Mouse (Mus musculus) heart, embryonic 15.5 days (tissue): ENCODE results near the gene Cers6. TPM values are rescaled to one million over a fixed set of nuclear protein-coding genes. Genes with fewer than 3 reads are reported as not detected.
A peak's percentile ranks its signal among the peaks of the same experiment; 100 is the strongest.

Experiments used
- ATAC-seq: fragments of 200-750 bp; cut with Nextera tagmentation; replicated peaks from 2 replicates; pipeline ENCODE4 v1.8.0; 2017; ENCODE audit warnings: low read depth, moderate TSS enrichment; ENCODE audit not compliant: insufficient number of reproducible peaks, insufficient read depth, low FRiP score
- H3K27ac ChIP-seq: fragments of 300-500 bp; sonication (generic); 2 replicates; pipeline ENCODE4 v1.5.1; 2015; ENCODE audit warnings: mild to moderate bottlenecking, inconsistent platforms
- H3K27me3 ChIP-seq: fragments of 300-500 bp; sonication (generic); 2 replicates; pipeline ENCODE4 v1.6.1; 2015; ENCODE audit warnings: inconsistent platforms
- H3K36me3 ChIP-seq: fragments of 300-500 bp; sonication (generic); 2 replicates; pipeline ENCODE4 v1.6.1; 2015; ENCODE audit warnings: mild to moderate bottlenecking, inconsistent platforms
- H3K4me1 ChIP-seq: fragments of 300-500 bp; sonication (generic); replicated peaks from 2 replicates; pipeline ENCODE4 v1.6.1; 2015; ENCODE audit warnings: inconsistent platforms
- H3K4me2 ChIP-seq: fragments of 300-500 bp; sonication (generic); 2 replicates; pipeline ENCODE4 v1.6.1; 2015; ENCODE audit warnings: inconsistent platforms, mild to moderate bottlenecking, moderate library complexity
- H3K4me3 ChIP-seq: fragments of 300-500 bp; sonication (generic); 2 replicates; pipeline ENCODE4 v1.5.1; 2015; ENCODE audit warnings: mild to moderate bottlenecking, inconsistent platforms
- H3K9ac ChIP-seq: fragments of 300-500 bp; sonication (generic); 2 replicates; pipeline ENCODE4 v1.6.1; 2015; ENCODE audit warnings: mild to moderate bottlenecking, inconsistent platforms
- H3K9me3 ChIP-seq: fragments of 300-500 bp; sonication (generic); replicated peaks from 2 replicates; pipeline ENCODE4 v1.6.1; 2016; ENCODE audit warnings: inconsistent platforms
- WGBS: fragments of 180-500 bp; shearing (Covaris S2); methylation state at CpG from one replicate; pipeline ENCODE4 v1.1.7; 2015; ENCODE audit warnings: mixed read lengths; 5-methylcytosine and 5-hydroxymethylcytosine counted together
- polyA plus RNA-seq: library from polyadenylated mRNA; unstranded; fragments of >200 nt; fragmentation: Nextera tagmentation; extraction: Ambion mirVana; gene quantifications from 2 replicates; pipeline ENCODE4 v1.2.1, GENCODE M21; 2015

Cers6 gene
- polyA plus RNA-seq, 1 experiment from 2014 or later: 19.2 TPM

- ATAC-seq: no peak
- no peak overlapping the region for H3K27ac ChIP-seq
- 60% methylated on average over 7 of the region's 7 CpGs for WGBS
These were observed 187.9 kb downstream of the Cers6 start for GRCm38 (mm10) chr2:69049179-69049578.

DNA sequence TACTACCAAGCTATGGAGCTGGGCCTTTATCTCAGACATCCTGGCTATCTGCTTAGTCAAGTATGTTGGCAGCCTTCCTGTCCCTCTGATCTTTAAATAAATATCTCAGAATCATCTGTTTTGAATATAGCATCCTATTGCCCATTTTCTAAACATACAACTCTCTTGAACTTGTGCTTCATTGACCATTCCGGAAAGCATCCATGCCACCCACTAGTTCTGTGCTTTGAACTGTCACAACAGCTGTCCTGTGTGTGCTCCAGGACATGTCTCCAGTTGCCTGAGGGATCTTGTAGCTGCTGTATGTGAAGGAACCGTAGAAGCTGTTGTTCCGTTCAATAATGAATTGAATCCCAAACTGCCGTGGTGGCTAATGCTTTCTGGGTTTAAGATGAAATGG, 188.9 kb downstream of the Cers6 start:
- Histone ChIP-seq H3K27me3 (no peaks in the 10 kb centered on the region), H3K9ac (no peak overlapping the region), H3K4me1 (peaks cover 24% of the 10 kb centered on the region), H3K4me2 (no peak overlapping the region), H3K36me3 (no peaks in the 10 kb centered on the region), H3K27ac (no peak overlapping the region), H3K4me3 (no peak overlapping the region), H3K9me3 (no peaks in the 10 kb centered on the region)
- ATAC-seq: no peak
- 87% methylated on average over 4 of the region's 4 CpGs for WGBS

More at GRCm38 (mm10) chr2:69049179-69049578, 187.9 kb downstream of the Cers6 start:
- H3K9ac ChIP-seq: no peak overlapping the region
- H3K4me3 ChIP-seq: no peak overlapping the region
- H3K4me2 ChIP-seq: no peak overlapping the region
- H3K9me3 ChIP-seq: no peaks in the 10 kb centered on the region
- peaks cover 18% of the 10 kb centered on the region for H3K4me1 ChIP-seq
- no peaks in the 10 kb centered on the region for H3K36me3 ChIP-seq
- no peaks in the 10 kb centered on the region for H3K27me3 ChIP-seq

GRCm38 (mm10) chr2:69051596-69051995, 190.4 kb downstream of the Cers6 start:
- Histone ChIP-seq H3K9me3 (no peaks in the 10 kb centered on the region), H3K4me3 (no peak overlapping the region), H3K36me3 (no peaks in the 10 kb centered on the region), H3K9ac (no peak overlapping the region), H3K27me3 (no peaks in the 10 kb centered on the region), H3K4me1 (peaks cover 25% of the 10 kb centered on the region), H3K27ac (no peak overlapping the region), H3K4me2 (no peak overlapping the region)
- ATAC-seq: no peak
- 46% methylated on average over 1 of the region's 1 CpGs for WGBS

- no peak for ATAC-seq
- H3K27me3 ChIP-seq: no peaks in the 10 kb centered on the region
- no peak overlapping the region for H3K4me3 ChIP-seq
- H3K4me1 ChIP-seq: peaks cover 25% of the 10 kb centered on the region
- H3K9ac ChIP-seq: no peak overlapping the region
- no peaks in the 10 kb centered on the region for H3K36me3 ChIP-seq
- no peak overlapping the region for H3K27ac ChIP-seq
- no peak overlapping the region for H3K4me2 ChIP-seq
- no peaks in the 10 kb centered on the region for H3K9me3 ChIP-seq
- WGBS: 75% methylated on average over 4 of the region's 4 CpGs
These were observed 192.1 kb downstream of the Cers6 start for GRCm38 (mm10) chr2:69053210-69053858.

GRCm38 (mm10) chr2:69054279-69054678, 193.0 kb downstream of the Cers6 start:
- H3K27ac ChIP-seq: peak overlapping the region; percentile 48
- WGBS: 30% methylated on average over 4 of the region's 4 CpGs
- peak; percentile 89 for ATAC-seq
- no peaks in the 10 kb centered on the region for H3K9me3 ChIP-seq
- no peak overlapping the region for H3K4me2 ChIP-seq
- H3K9ac ChIP-seq: no peak overlapping the region
- H3K36me3 ChIP-seq: no peaks in the 10 kb centered on the region
- H3K4me1 ChIP-seq: peaks cover 21% of the 10 kb centered on the region
- no peak overlapping the region for H3K4me3 ChIP-seq
- no peaks in the 10 kb centered on the region for H3K27me3 ChIP-seq

- H3K27me3 ChIP-seq: no peaks in the 10 kb centered on the region
- H3K27ac ChIP-seq: no peak overlapping the region
- H3K4me2 ChIP-seq: no peak overlapping the region
- ATAC-seq: no peak
- no peak overlapping the region; the same call in 1 of the 2 replicates for H3K9ac ChIP-seq
- H3K4me3 ChIP-seq: no peak overlapping the region
- H3K4me1 ChIP-seq: peaks cover 18% of the 10 kb centered on the region
- no peaks in the 10 kb centered on the region for H3K36me3 ChIP-seq
- WGBS: 93% methylated on average over 6 of the region's 6 CpGs
- H3K9me3 ChIP-seq: no peaks in the 10 kb centered on the region
These were observed 193.9 kb downstream of the Cers6 start for GRCm38 (mm10) chr2:69055174-69055573.

DNA sequence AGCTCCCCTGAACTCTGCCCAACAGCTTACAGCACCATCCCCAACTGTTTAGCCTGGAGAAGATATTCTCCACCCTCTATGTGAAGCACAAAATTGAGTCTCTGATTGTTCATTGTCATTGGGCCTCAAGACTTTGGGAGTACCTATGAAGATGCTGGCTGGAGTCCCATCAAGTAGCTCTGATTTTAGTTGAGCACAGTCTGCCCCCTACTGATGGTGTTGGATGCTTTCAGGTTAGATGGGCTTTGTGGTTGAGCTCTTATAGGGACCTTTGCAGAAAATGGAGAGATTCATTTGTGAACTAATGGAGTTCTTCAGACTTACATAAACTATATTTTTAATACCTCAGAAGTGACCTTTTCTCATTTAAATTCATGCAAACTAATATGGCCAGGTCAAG, 200.1 kb downstream of the Cers6 start:
- Histone ChIP-seq H3K27me3 (no peaks in the 10 kb centered on the region), H3K9me3 (no peaks in the 10 kb centered on the region), H3K36me3 (no peaks in the 10 kb centered on the region), H3K9ac (no peak overlapping the region), H3K27ac (no peak overlapping the region), H3K4me2 (no peak overlapping the region), H3K4me3 (no peak overlapping the region), H3K4me1 (no peaks in the 10 kb centered on the region)
- no peak for ATAC-seq

GRCm38 (mm10) chr2:69061910-69062689, 200.9 kb downstream of the Cers6 start:
- Histone ChIP-seq H3K9ac (no peak overlapping the region), H3K4me2 (no peak overlapping the region), H3K4me1 (no peaks in the 10 kb centered on the region), H3K4me3 (no peak overlapping the region), H3K36me3 (no peaks in the 10 kb centered on the region), H3K27ac (no peak overlapping the region), H3K27me3 (no peaks in the 10 kb centered on the region), H3K9me3 (no peaks in the 10 kb centered on the region)
- WGBS: 93% methylated on average over 5 of the region's 5 CpGs
- ATAC-seq: no peak

GRCm38 (mm10) chr2:69064759-69065158, 203.5 kb downstream of the Cers6 start:
- H3K4me3 ChIP-seq: no peak overlapping the region
- WGBS: 86% methylated on average over 6 of the region's 6 CpGs
- no peaks in the 10 kb centered on the region for H3K27me3 ChIP-seq
- no peaks in the 10 kb centered on the region for H3K4me1 ChIP-seq
- ATAC-seq: no peak
- H3K4me2 ChIP-seq: no peak overlapping the region
- no peaks in the 10 kb centered on the region for H3K9me3 ChIP-seq
- no peak overlapping the region for H3K9ac ChIP-seq
- no peak overlapping the region for H3K27ac ChIP-seq
- H3K36me3 ChIP-seq: no peaks in the 10 kb centered on the region

DNA sequence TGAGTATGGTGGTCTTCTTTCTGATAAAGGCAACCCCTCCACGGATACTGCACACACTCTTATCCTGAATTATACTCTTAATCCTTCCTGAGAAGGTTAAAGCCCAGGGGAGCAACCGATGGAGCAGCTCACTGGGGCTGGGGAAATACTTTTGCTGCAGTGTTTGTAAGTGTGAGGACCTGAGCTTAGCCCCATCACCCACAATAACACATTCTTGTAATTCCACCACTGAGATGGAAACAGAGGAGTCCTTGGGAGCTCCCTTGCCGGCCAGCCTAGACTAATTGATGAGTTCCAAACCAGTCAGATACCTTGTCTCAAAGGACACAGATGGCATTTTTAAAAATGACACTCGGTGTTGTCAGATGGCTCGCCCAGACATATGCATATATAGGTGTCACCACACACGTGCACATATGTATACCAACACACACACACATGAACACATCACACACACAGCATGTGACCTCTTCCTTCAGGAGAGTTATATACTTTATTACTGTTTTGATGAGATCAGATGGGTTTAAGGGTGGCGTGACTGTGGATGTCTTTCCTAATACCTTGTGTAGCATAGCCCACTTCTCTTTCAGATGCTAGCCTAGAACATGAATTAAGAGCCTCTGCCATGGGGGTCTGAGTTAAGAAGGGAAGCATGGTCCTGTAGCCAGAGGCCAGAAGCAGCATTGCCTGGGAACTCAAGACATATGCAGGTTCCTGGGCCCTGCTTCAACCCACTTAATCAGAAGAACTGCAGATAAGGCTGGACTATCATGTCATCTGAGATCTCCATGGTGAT, 210.4 kb downstream of the Cers6 start:
- no peak overlapping the region for H3K4me2 ChIP-seq
- H3K4me3 ChIP-seq: no peak overlapping the region
- WGBS: 41% methylated on average over 7 of the region's 7 CpGs
- H3K27me3 ChIP-seq: no peaks in the 10 kb centered on the region
- H3K9me3 ChIP-seq: no peaks in the 10 kb centered on the region
- no peaks in the 10 kb centered on the region for H3K36me3 ChIP-seq
- no peak overlapping the region for H3K9ac ChIP-seq
- no peak for ATAC-seq
- H3K27ac ChIP-seq: no peak overlapping the region
- peaks cover 11% of the 10 kb centered on the region; the same call in 1 of the 2 replicates for H3K4me1 ChIP-seq

GRCm38 (mm10) chr2:69077189-69077588, 215.9 kb downstream of the Cers6 start:
- Histone ChIP-seq H3K4me3 (no peak overlapping the region), H3K27me3 (no peaks in the 10 kb centered on the region), H3K4me1 (peaks cover 8% of the 10 kb centered on the region), H3K27ac (no peak overlapping the region), H3K9me3 (no peaks in the 10 kb centered on the region), H3K9ac (no peak overlapping the region), H3K36me3 (no peaks in the 10 kb centered on the region), H3K4me2 (no peak overlapping the region)
- 49% methylated on average over 3 of the region's 3 CpGs for WGBS
- peak; percentile 64; the same call in 1 of the 2 replicates for ATAC-seq
